Mouse (Mus musculus) liver, postnatal 0 days (tissue): ENCODE measurements at regions not wholly inside any gene's neighbourhood (a gene's known extent, or its start where the extent isn't known, plus 50 kb on each side); places are given as distances from the start of the nearest gene placed in this dataset.

Experiments used
- ATAC-seq: fragments of 200-750 bp; cut with Nextera tagmentation; 2 replicates; pipeline ENCODE4 v1.8.0; 2017; ENCODE audit warnings: mild to moderate bottlenecking, moderate library complexity
- DNase-seq: peaks from one replicate; pipeline ENCODE4 v3.0.0-alpha.2; 2016
- H3K27ac ChIP-seq: fragments of 300-500 bp; sonication (generic); 2 replicates; pipeline ENCODE4 v1.5.1; 2014; ENCODE audit warnings: antibody characterized with exemption, moderate library complexity, mild to moderate bottlenecking, low read depth
- H3K27me3 ChIP-seq: fragments of 300-500 bp; sonication (generic); 2 replicates; pipeline ENCODE4 v1.6.1; 2014; ENCODE audit warnings: low read length, control low read depth, mixed read lengths; ENCODE audit not compliant: insufficient read depth
- H3K36me3 ChIP-seq: fragments of 300-500 bp; sonication (generic); replicated peaks from 2 replicates; pipeline ENCODE4 v1.6.1; 2014; ENCODE audit warnings: mild to moderate bottlenecking, control low read depth, low read length, moderate library complexity, mixed read lengths; ENCODE audit not compliant: insufficient read depth
- H3K4me1 ChIP-seq: fragments of 300-500 bp; sonication (generic); 2 replicates; pipeline ENCODE4 v1.6.1; 2014; ENCODE audit warnings: antibody characterized with exemption, mild to moderate bottlenecking, control low read depth; ENCODE audit not compliant: insufficient read depth
- H3K4me2 ChIP-seq: fragments of 300-500 bp; sonication (generic); 2 replicates; pipeline ENCODE4 v1.6.1; 2014; ENCODE audit warnings: low read depth, mild to moderate bottlenecking, low read length, moderate library complexity, mixed read lengths
- H3K4me3 ChIP-seq: fragments of 300-500 bp; sonication (generic); 2 replicates; pipeline ENCODE4 v1.5.1; 2014; ENCODE audit warnings: low read depth, low read length
- H3K9ac ChIP-seq: fragments of 300-500 bp; sonication (generic); replicated peaks from 2 replicates; pipeline ENCODE4 v1.6.1; 2014; ENCODE audit warnings: mild to moderate bottlenecking, moderate library complexity
- H3K9me3 ChIP-seq: fragments of 300-500 bp; sonication (generic); 2 replicates; pipeline ENCODE4 v1.6.1; 2016; ENCODE audit warnings: mild to moderate bottlenecking, control low read depth, low read length, mixed read lengths
- CTCF ChIP-seq: sonication (generic); IDR thresholded peaks from 2 replicates; pipeline ENCODE4 v1.5.1; 2016; ENCODE audit warnings: antibody characterized with exemption, low read depth
- EP300 ChIP-seq: IDR thresholded peaks from 2 replicates; pipeline ENCODE4 v1.6.1; 2016; ENCODE audit warnings: antibody characterized with exemption, low read depth, mild to moderate bottlenecking
- WGBS: fragments of 180-500 bp; shearing (Covaris S2); extraction: QIAGEN DNeasy Blood & Tissue Kit; methylation state at CpG from one replicate; pipeline ENCODE4 v1.1.7; 2014; ENCODE audit not compliant: insufficient replicate concordance; 5-methylcytosine and 5-hydroxymethylcytosine counted together

DNA sequence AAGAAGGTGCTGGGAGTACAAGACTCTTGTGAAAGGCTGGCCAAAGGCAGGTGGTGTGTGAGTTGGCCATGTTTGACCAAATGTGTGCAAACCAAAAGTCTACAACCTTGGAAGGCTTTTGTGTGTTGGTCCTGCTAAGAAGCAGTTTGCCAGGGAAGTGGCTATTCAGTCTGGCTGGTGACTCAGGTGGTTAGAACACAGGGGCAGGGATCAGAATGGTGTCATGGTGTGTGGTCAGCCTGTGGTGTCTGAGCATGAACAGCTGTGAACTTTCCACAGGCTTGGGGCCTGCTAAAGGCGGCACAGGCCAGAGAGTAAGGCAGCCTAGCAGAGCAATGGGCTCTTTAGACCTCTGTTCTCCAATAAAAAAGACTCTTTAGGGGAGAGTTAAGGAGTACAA is 171.6 kb upstream of the Klf14 start:
- no peak overlapping the region for H3K4me2 ChIP-seq

DNA sequence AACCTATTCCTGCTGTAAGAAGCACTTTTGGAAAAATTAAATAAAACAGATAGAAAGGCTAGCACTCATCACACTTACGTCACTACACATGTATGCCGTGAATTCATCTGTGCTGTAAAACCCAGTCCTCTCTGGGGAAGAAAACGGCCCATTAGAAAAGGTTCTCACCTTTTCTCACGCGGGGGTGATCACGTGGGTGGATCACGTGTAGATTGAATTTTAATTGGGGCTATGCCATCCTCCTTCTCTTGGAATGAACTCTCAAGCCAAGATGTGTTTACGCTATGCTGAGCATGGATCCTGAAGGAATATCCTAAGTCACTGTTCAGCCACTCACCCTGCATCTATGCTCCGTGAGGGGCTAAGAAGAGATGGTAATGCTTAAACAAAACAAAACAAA is 172.8 kb upstream of the Klf14 start:
- Histone ChIP-seq H3K4me2 (no peak overlapping the region), H3K27ac (no peak overlapping the region), H3K4me3 (no peak overlapping the region), H3K9me3 (no peaks in the 10 kb centered on the region), H3K9ac (no peak overlapping the region), H3K27me3 (no peaks in the 10 kb centered on the region), H3K36me3 (no peaks in the 10 kb centered on the region), H3K4me1 (peaks cover 9% of the 10 kb centered on the region)
- no peak for DNase-seq
- no peak for ATAC-seq
- TF ChIP-seq EP300 (no peak), CTCF (no peak)
- WGBS, result 85% methylated on average over 9 of the region's 9 CpGs

More for the DNA sequence above, 171.6 kb upstream of the Klf14 start:
- H3K9me3 ChIP-seq, result no peaks in the 10 kb centered on the region
- no peak for DNase-seq
- ATAC-seq, result no peak
- peaks cover 12% of the 10 kb centered on the region for H3K4me1 ChIP-seq
- TF ChIP-seq CTCF (no peak), EP300 (no peak)
- no peak overlapping the region for H3K4me3 ChIP-seq
- H3K27me3 ChIP-seq, result no peaks in the 10 kb centered on the region
- no peak overlapping the region for H3K9ac ChIP-seq
- no peak overlapping the region for H3K27ac ChIP-seq
- 83% methylated on average over 1 of the region's 1 CpGs for WGBS
- H3K36me3 ChIP-seq, result no peaks in the 10 kb centered on the region

DNA sequence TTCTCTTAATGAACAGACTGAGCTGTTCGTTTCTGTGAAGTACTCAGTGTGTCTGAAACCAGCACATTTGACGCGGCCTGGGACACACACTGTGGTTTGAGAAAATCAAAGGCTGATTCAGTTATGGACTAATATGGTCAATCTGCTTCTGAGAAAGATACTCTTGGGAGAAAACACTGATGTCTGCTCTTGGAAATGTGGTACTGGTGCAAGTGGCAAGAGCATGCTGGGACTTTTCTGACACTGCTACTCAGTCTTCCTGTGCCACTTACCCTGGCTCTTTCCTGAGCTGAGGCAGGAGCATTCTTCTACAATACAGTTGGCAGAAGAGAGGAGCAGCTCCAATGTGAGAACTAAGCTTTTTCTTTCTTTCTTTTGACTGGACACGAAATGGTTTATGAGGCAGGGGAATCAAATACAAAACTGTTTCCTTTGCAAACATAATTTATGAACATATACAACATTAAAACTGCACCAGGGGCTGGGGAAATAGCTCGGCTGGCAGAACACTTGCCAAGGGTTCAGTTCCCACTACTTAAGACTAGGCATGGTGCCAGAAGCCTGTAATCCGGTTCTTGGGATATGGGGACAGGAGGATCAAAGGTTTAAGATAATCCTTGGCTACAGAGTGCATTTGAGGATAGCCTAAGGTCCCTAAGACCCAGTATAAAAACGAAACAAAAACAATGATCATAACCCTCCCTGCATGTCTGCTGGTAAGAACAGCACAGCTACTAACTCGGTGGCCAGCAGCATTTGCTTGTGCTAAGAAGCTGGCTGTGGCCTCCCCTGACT is 173.7 kb upstream of the Klf14 start:
- ATAC-seq (no peak), DNase-seq (no peak)
- peaks cover 4% of the 10 kb centered on the region for H3K4me1 ChIP-seq
- no peaks in the 10 kb centered on the region for H3K27me3 ChIP-seq
- no peaks in the 10 kb centered on the region for H3K36me3 ChIP-seq
- TF ChIP-seq CTCF (no peak), EP300 (no peak)
- no peaks in the 10 kb centered on the region for H3K9me3 ChIP-seq
- H3K4me3 ChIP-seq, result no peak overlapping the region
- WGBS, result 66% methylated on average over 8 of the region's 8 CpGs
- no peak overlapping the region for H3K27ac ChIP-seq
- no peak overlapping the region for H3K9ac ChIP-seq
- H3K4me2 ChIP-seq, result no peak overlapping the region

- TF ChIP-seq CTCF, result no peak
- no peak for TF ChIP-seq EP300
- no peaks in the 10 kb centered on the region for H3K9me3 ChIP-seq
- no peak overlapping the region for H3K4me3 ChIP-seq
- H3K36me3 ChIP-seq, result no peaks in the 10 kb centered on the region
- H3K27ac ChIP-seq, result no peak overlapping the region
- H3K4me2 ChIP-seq, result no peak overlapping the region
- no peak overlapping the region for H3K9ac ChIP-seq
- ATAC-seq, result no peak
- DNase-seq, result no peak
- 77% methylated on average over 11 of the region's 11 CpGs for WGBS
- peaks cover 4% of the 10 kb centered on the region for H3K4me1 ChIP-seq
- no peaks in the 10 kb centered on the region for H3K27me3 ChIP-seq
These were observed 175.2 kb upstream of the Klf14 start for GRCm38 (mm10) chr6:31133896-31134735.

- H3K4me3 ChIP-seq, result no peak overlapping the region
- no peak overlapping the region for H3K27ac ChIP-seq
- DNase-seq (no peak), ATAC-seq (no peak)
- no peak for TF ChIP-seq EP300
- TF ChIP-seq CTCF, result no peak
- no peak overlapping the region for H3K9ac ChIP-seq
- no peaks in the 10 kb centered on the region for H3K9me3 ChIP-seq
- no peaks in the 10 kb centered on the region for H3K27me3 ChIP-seq
- 71% methylated on average over 8 of the region's 8 CpGs for WGBS
- H3K4me2 ChIP-seq, result no peak overlapping the region
- peaks cover 4% of the 10 kb centered on the region for H3K4me1 ChIP-seq
- no peaks in the 10 kb centered on the region for H3K36me3 ChIP-seq
These were observed 175.8 kb upstream of the Klf14 start for GRCm38 (mm10) chr6:31134736-31135077.

- Histone ChIP-seq H3K4me3 (no peak overlapping the region), H3K4me1 (no peaks in the 10 kb centered on the region; the same call in 1 of the 2 replicates), H3K9me3 (no peaks in the 10 kb centered on the region), H3K4me2 (no peak overlapping the region), H3K27ac (no peak overlapping the region), H3K27me3 (no peaks in the 10 kb centered on the region), H3K9ac (no peak overlapping the region), H3K36me3 (no peaks in the 10 kb centered on the region)
- no peak for ATAC-seq
- TF ChIP-seq EP300 (no peak), CTCF (no peak)
- WGBS, result 82% methylated on average over 6 of the region's 6 CpGs
- DNase-seq, result no peak
These were observed 176.7 kb upstream of the Klf14 start for GRCm38 (mm10) chr6:31135580-31135979.
